Mouse (Mus musculus) embryo, embryonic 9.5 days (tissue): ENCODE measurements at regions not wholly inside any gene's neighbourhood (a gene's known extent, or its start where the extent isn't known, plus 50 kb on each side); places are given as distances from the start of the nearest gene placed in this dataset.
"Not testable (repeated sequence)": the region's sequence is repeated elsewhere in the genome, so short reads cannot be mapped to it uniquely, and the experiment has no call there.

Experiments used
- DNase-seq: peaks from one replicate; pipeline ENCODE4 v3.0.0-alpha.2; 2017; ENCODE audit errors: extremely low spot score

GRCm38 (mm10) chr7:60293556-60293955, 153.5 kb upstream of the Snrpn start:
- no peak for DNase-seq

DNA sequence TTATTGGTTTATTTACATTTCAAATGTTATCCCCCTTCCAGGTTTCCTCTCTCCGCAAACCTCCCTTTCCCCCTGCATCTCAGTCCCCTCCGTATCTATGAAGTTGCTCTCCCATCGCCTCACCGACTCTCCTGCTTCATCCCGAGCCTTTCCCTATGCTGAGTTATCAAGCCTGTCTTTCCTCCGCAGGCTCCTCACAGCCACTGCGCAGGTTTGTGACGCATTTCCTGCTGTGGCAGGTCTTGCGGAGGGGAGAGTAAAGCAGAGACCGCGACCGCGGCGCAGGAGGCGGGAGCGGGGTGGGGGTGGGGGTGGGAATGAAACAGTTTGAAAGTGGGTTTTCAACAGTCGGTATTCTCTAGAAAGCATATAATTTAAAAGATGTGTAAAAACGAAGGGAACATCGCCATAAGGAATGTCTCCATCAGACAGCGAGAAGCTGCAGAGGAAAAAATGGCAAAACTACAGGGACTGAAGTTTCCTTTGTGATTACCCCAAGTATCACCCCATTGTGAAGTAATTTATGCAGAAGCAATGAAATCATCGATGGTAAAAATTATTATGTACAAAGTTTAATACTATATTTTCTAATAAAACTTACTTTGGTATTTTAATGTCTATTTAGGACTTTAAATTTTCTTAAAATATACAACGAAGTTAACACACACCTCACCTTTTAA, 104.3 kb upstream of the Snrpn start:
- peak; percentile 62 for DNase-seq

DNA sequence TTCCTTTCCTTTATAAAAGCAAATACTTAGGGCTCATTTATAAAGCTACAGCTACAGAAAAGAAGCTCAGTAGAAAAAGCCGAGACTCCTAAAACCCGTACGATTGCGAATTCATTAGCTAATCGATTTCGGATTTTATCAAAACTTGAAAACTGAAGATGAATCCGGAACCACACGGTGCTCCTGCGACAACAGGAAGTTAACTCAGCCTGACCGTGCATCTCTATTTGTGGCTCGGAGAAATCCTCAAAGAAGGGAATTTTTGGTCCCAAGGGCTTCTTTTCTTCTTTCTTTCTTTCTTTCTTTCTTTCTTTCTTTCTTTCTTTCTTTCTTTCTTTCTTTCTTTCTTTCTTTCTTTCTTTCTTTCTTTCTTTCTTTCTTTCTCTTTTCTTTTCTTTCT, 103.7 kb upstream of the Snrpn start:
- peak; percentile 12 for DNase-seq

GRCm38 (mm10) chr7:60238595-60239195, 98.7 kb upstream of the Snrpn start:
- not testable (repeated sequence) for DNase-seq

DNA sequence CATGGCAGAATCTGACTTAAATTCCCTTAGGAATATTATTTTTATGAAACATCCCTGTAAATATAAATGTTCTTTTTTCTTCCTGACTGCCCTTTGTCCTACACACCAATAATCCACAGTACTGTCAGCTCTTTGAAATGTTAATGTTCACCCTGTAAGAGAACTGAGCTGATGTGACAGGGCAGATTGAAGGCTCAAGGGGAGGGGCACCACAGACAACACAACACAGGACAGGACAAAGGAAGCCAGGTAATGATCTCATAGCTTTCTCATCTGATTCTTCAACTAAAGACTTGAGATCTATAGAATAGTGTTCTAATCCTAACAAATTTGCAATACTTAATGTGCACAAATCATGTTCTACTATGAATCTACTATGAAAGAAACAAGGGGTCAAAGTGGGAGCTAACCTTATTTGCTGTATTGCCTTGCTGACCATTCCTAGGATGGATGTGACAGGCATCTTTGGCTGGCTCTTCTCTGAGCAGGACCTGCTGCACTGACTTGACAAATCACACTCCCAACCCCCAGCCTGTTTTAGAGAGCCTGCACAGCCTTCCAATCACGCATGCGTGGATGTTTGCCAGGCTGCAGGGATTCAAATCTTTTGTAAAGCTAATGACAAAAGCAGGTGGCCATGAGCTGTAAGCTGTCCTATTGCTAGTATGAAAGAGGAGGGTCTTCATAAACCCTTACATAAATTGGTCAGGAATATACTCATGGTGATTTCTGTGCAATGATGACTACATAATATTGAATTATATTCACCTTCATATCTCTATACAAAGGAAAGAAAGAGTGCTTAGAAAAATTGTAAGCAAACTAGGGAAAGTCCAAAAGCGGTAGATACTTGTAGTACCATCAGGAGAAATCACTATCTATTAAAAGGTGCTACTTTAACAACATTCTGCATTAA, 76.6 kb upstream of the Snrpn start:
- not testable (repeated sequence) for DNase-seq
